Mouse (Mus musculus) megakaryocyte, embryonic 14.5 days (primary cell): Measurements from ENCODE around the gene Ripor3.

Source experiments
- FLI1 ChIP-seq: IDR thresholded peaks from 2 replicates; pipeline ENCODE4 v1.6.1; 2012; ENCODE audit warnings: low read length, inconsistent platforms, mixed read lengths
- GATA1 ChIP-seq: IDR thresholded peaks from 3 replicates; pipeline ENCODE4 v1.6.1; 2012; ENCODE audit warnings: mixed read lengths, low read length, inconsistent platforms, borderline replicate concordance

- TF ChIP-seq GATA1 (no peak), FLI1 (no peak)
Observed at GRCm38 (mm10) chr2:167995870-167996635, 14.4 kb downstream of the Ripor3 start.
